Mouse (Mus musculus): ENCODE data around the gene Prss8.
"Not testable (repeated sequence)": the region's sequence is repeated elsewhere in the genome, so short reads cannot be mapped to it uniquely, and the experiment has no call there.

Prss8 gene

DNA sequence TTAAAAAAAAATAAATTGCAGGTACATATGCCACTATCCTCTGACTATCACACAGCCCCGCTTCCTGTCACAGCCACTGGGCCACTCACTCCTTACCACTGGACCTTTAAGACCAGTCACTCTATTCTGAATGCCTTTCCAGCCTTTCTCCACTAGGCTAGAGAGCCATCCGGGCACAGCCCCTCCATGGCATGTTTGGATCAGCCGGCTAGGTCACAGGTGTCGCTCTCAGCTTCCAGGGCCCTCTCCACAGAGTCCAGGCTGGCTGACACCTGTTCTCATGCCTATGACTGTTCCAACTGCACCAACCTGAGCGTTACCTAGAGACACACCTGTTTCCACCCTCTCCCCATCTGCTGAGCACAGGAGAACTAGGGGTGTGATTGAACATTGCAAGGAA lies 1.3 kb downstream of the Prss8 start:
- in situ Hi-C loops (cut with MboI, MseI), result no loop called here

DNA sequence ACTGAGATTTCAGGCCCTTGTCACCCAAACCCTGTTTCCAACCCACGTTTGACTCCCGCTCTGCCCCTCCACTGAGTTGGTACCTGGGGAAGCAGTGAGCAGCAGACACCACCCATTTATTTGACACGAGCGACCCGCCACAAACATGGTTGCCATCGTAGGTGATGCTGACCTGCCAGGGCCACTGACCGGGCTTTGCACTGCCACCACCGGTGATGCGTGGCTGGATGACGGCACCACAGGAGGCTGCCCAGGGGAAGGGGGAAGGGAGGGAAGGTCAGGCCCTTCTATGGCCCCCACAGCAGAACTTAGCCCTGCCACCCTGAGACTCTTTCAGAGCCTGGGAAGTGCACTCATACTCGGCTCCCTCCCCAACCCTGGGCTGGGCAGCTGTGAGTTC lies 2.2 kb downstream of the Prss8 start:
- in situ Hi-C loops (cut with MboI, MseI), result no loop called here

DNA sequence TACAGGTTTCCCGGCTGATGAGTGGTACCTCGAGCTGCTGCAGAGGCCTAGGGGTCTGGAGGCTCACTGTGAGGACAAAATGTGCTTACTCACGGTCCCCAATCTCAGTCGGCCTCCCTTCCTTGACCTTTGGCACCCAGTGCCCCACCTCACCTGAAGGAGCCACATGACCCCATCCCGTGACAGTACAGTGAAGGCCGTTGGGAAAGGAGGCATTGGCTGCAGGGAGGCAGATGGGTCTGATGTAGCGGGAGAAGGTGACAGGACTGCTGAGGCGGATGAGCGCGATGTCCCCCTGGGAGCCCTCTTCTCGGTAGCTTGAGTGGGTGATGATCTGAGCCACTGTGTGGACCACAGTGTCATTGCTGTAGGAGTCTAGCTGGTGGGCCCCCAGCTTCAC lies 3.1 kb downstream of the Prss8 start:
- in situ Hi-C loops (cut with MboI, MseI), result no loop called here

DNA sequence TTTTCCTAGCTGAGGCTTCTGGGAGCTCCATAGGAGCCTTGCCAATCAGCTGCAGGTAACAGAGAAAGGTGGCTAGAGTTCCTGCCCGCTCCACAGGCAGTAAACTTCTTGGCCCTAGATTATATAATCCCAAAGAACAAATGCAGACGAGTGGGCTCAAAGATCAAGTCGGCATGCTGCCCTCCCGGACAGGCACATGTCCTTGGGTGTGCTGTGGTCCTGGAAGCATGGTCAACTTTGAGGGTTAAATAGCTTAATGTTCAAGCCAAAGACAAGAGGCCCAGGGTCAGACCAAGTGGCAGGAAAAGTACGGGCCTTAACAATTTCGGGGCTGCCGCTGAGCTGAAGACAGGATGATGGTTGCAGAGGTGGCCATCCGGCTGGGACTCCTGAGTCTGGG lies 3.8 kb downstream of the Prss8 start:
- in situ Hi-C loops (cut with MboI, MseI), result no loop called here

DNA sequence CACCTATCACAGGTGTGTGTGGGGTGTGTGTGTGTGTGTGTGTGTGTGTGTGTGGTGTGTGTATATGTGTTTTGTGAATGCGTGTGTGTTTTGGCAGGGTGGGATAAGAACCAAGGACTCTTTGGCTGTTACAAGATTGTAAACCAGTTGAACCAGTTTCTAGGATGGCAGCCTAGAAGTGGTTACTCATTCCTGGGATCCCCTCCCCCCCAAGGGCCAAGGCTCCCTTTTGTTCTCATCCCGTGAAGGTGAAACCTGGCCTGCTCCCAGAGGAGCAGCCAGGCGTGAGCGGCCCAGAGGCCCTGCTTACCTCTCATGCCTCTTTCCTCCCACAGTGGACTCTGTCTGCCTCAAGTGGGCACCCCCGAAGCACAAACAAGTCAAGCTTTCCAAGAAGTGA lies 4.7 kb downstream of the Prss8 start:
- in situ Hi-C loops (cut with MboI, MseI), result no loop called here

DNA sequence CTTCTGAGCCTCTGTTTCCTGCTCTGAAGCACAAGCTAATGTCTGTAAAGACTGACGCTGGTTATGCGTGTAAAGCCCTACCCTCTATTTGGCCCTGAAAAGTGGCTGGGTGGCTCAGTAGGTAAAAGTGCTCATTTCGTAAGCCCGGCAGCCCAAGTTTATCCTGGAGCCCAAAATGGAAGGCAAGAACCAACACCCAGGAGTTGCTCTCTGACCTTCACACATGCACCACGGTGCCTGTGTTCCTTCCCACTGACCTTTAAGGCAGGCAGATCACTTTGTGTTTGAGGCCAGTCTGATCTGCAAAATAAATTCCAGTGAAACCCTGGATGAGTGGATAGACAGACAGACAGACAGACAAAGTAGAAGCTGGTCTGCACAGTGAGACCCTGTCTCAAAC lies 6.2 kb downstream of the Prss8 start:
- in situ Hi-C loops (cut with MboI, MseI), result no loop called here

DNA sequence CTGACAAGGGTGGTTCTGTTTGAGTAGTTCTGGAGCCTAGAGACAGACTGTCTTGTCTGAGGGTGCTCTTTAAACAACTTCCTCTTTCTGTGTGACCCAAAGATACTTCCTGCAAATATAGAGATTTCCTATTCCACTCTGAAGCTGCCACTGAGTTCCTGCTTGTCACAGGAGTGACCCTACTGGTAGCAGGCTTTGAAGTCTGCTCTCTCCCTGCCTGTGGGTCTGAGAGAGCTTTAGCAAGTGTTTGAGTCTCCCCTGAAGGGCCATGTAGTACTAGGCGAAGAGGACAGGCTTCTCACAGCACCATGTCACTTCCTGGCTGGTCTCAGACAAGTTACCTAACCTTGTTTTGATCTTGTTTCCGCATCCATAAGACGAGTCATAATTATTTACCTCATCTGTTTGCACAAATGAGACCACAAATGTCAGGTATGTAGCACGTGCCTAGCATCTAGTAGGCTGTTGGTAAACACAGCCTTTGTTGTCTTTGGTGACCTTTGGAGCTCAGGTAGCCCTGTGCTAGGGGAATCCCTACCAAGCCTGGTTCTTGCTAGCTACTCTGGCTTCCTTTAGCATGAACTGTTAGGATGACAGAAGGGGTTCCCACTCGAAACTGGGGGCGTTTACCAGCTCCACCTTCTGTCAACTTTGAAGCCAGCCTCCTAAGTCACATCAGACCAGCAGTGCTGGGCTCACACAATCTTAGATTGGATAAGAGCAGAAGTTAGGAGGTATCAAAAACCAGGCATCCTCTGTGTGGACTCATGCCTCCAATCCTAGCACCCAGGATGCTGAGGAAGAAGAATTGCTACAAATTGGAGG lies 7.2 kb downstream of the Prss8 start:
- in situ Hi-C loops (cut with MboI, MseI), result no loop called here

DNA sequence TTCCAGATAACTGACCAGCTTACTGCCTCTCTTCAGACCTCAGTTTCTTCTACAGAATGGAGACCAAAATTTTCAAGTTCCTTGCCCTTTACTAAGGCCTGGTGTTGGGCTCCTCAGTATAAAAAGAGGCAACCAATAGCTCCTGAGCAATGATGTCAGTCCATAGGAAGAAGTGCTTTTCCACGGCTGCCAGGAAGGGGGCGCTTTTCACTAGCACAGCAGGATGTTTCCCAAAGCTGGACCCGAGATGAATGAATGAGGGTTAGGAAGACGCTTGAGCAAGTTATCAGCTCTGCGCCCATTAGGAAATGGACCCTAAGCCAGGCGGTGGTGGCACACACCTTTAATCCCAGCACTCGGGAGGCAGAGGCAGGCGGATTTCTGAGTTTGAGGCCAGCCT lies 8.4 kb downstream of the Prss8 start:
- in situ Hi-C loops (cut with MboI, MseI), result no loop called here

DNA sequence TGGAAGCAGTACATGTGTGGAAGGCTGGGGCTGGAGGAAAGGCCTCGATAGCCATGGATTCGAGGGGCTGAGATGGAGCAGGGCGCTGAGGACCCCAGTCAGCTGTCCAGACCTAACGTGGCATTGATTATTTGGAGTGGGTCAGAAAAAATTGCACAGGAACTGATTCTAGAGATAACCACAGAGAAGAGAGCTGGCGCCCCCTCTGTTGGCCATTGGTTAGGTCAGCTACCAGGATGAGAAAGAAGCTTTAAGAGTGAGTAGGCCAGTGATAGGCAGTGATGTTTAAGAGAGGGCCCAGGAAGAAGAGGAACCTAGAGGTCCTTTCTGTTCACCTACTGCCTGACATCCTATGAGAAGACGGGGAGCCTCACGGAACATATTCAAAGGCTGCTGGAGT lies 10.6 kb downstream of the Prss8 start:
- in situ Hi-C loops (cut with MboI, MseI), result no loop called here

DNA sequence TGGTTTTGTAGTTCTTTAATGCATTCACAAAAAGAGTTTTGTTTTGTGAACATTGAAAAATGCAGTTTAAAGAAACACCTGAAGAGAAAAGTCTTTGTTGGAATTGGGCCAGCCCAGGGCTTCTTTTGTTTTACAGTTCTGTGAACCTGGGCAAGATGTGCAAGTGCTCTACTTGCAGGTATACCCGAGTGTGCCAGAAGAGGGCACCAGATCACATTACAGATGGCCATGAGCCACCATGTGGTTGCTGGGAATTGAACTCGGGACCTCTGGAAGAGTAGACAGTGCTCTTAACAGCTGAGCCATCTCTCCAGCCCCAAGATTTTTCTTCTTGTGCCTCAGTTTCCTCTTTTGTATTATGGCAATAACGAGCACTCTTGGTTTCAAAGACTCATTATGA lies 11.7 kb downstream of the Prss8 start:
- in situ Hi-C loops (cut with MboI, MseI), result no loop called here

DNA sequence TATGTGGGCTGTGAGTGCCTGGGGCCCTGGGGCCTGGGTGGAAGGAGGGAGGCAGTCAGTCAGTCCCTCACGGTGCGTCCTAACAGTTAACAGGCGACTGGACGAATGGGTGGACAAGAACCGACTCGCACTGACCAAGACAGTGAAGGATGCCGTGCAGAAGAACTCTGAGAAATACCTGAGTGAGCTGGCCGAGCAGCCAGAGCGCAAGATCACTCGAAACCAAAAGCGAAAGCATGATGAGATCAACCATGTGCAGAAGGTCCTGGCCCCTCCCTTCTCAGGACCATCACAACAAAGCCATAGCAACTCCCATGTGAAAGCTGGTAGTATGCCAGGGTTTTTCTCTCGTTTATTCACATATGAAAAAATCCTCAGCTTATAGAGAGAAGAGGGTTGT lies 14.6 kb downstream of the Prss8 start:
- in situ Hi-C loops (cut with MboI, MseI), result no loop called here

DNA sequence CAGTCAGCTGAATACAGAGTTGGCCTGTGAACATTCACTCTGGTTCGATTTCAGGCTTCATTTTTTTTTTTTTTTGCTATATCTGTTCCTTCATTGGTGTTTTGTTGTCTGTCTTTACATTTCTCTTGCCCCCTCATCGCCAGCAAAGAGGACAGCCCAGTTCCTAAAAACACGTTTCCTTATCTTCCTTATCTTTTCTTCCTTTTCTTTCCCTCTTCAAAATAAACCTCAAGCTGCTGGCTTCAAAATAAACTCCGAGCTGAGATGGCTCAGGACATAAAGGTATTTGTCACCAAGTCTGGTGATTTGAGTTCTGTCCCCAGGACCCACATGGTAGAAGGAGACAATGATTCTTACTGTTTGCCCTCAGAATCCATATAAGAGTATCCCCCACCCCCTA lies 17.0 kb downstream of the Prss8 start:
- in situ Hi-C loops (cut with MboI, MseI), result no loop called here

DNA sequence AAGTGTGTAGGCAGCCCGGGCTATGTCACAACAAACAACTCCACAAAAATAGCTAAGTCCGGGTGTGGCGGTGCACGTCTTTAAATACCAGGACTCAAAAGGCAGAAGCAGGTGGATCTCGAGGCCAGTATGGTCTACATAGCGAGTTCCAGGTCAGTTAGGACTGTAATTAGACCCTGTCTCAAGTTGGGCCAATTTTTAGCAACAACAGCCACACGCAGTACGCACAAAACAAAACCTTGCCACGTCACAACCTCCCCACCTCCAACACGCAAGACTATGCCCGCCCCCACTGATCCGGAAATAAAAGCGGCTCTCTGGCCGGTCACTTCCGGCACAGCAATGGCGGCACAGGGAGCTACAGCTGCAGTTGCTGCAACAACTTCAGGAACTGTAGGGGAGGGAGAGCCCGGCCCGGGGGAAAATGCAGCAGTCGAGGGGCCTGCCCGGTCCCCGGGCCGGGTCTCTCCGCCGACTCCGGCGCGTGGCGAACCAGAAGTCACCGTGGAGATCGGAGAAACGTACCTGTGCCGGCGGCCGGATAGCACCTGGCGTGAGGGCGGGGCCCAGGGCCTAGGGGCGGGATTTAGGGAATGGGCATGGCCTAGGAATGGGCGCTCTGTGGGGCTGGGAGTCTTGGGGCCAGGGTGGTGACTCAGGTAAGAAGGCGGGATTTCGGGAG lies 17.6 kb downstream of the Prss8 start, which contains the start of gene Kat8:
TSS of gene Kat8 (plus strand) at position 327 of the 682 bp plus-strand sequence.
- in situ Hi-C loops (cut with MboI, MseI), result no loop called here

DNA sequence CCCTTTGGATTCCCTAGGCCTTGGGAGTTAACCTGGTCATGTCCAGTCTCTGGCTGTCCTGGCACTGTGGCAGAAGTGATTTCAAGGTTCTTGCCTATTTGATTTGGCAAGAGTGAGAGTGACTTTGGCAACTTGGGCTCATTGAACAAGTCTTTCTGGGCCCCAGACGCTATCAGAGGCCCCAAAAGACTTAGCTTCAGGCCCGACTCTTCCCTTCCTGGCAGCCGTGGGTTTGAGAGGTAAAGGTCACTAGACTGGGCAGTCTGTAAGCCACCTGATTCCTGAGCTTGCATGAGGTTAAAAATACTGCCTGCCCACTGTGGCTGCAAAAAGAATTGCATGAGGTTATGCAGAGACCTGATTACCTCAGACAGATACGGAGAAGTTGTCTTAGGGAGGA lies 21.2 kb downstream of the Prss8 start:
- in situ Hi-C loops (cut with MboI, MseI), result no loop called here

DNA sequence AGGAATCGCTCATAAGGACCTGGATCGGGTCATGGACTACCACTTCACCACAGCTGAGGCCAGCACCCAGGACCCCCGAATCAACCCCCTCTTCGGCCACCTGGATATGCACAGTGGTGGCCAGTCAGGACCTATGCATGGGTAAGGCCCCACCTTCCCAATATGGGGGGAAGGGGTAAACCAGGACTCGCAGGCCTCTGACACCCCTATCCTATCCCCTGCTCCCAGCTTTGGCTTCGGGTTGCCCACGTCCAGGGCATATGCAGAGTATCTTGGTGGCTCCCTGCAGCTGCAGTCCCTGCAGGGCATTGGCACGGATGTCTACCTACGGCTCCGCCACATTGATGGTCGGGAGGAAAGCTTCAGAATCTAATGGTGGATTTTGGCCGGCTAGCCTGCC lies 22.0 kb downstream of the Prss8 start:
- in situ Hi-C loops (cut with MboI, MseI), result no loop called here

DNA sequence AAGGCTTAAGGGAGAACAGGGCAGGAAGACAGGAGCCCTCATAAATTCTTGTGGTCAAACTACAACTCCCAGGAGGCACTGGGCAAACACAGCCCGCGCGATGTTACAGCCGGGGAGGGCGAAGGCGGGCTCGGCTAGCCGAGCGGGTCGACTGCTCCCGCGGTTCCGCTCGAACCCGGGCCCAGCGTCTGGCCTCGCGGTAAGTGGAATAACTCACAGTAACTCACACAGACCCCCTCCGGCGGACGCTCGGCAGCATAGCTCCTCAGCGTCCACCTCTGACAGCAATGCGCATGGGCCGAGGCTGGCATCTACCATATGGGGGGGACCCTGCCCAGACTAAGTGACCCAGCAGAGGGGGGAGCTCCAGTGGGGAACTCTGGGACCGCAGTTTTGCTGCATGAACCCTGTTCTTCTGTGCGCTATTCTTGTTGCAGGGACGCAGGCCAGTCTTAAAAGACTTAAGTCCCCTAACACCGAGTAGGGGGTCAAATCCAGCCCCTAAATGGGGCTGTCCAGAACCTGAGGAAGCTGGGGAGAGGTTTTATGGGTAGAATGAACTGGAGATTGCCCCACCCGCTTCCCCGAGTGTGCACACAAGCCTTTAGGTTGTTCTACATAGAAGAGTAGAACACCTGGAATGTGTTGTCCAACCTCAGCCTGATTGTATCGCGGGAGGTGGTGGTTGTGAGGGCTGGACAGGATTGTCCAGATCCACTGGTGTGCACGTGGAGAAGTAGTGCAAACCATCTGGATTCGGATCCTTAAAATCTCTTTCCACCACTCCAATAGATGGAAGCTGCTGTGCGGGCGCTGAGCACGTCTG lies 25.7 kb downstream of the Prss8 start, which contains the start of gene Bckdk:
TSS of gene Bckdk (plus strand) at position 112 of the 826 bp plus-strand sequence.
- in situ Hi-C loops (cut with MboI, MseI), result no loop called here

DNA sequence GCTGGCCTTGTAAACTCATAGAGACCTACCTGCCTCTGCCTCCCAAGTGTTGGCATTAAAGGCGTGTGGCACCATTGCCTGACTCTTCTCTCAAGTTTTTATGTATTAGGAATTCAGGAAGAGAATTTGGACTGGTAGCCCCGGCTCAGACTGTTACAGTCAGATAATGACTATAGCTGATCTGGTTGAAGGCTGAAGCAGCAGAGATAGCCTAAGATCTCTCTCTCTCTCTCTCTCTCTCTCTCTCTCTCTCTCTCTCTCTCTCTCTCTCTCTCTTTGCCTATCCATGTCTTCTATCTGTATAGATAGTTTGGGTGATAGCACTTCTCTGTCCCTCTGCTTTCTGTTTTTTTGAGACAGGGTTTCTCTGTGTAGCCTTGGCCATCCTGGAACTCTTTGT lies 28.1 kb downstream of the Prss8 start:
- in situ Hi-C loops (cut with MboI, MseI), result no loop called here

DNA sequence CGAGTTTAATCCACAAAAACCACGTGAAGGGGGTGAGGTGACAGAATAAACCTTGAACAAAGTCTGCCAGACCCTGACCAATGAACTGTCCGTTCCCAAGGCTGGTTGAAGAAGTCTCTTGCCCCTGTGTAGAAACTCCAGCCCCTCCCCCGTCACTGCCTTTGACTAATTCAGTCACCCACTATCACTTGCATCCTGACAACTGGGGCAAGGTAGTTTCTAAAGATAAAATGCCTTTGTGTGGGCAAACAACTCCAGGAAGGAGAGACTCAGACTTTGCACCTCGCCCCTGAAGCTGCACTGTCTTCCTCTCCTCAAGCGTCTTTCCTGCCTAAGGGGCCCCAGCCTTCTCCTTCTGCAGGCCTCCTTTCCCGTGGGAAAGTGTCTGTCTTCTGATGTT lies 29.9 kb downstream of the Prss8 start:
- in situ Hi-C loops (cut with MboI, MseI), result no loop called here

DNA sequence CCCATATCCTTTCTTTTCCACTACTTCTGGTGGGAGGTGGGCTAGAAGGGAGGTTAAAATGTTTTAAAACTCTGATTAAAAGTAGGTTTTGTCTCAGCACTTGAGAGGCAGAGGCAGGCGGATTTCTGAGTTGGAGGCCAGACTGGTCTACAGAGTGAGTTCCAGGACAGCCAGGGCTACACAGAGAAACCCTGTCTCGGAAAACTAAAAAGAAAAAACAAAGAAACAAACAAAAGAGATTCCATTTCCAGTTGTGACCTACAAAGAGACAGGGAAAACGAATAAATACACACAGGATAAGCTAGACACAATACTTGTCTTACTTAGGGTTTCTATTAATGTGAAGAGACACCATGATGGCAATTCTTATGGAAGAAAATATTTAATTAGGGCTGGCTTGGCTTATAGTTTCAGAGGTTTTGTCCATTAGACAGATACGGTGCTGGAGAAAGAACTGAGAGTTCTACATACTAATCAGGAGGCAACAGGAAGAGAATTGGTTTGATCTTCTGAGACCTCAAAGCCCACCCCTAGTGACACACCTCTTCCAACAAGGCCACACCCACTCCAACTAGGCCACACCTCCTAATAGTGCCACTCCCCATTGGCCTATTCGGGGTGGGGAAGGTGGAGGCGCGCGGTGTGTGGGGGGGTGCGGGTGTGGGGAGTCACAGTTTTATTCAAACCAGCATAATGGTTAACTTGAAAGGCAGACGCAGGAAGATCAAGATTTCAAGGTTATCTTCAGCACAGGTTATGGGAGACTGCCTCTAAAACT lies 31.5 kb downstream of the Prss8 start:
- in situ Hi-C loops (cut with MboI, MseI), result no loop called here

DNA sequence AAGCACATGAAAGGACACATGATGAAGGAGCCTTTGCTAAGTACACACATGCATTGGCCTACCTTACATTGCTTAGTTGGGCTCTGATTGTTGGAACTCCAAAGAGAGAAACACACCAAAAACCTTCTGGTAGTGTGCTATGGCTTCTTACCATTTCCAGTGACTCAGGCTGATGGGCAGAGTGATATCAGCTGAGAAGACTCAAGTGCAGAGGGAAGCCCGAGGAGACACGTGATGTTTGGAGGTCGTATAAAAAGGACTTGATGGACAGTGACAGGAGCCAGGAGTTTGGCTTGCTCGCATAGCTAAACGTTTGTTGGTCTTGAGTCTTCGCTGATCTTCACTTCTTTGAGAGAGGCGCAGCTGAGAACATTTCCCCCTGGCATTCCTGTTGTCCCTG lies 32.4 kb downstream of the Prss8 start:
- in situ Hi-C loops (cut with MboI, MseI), result no loop called here

DNA sequence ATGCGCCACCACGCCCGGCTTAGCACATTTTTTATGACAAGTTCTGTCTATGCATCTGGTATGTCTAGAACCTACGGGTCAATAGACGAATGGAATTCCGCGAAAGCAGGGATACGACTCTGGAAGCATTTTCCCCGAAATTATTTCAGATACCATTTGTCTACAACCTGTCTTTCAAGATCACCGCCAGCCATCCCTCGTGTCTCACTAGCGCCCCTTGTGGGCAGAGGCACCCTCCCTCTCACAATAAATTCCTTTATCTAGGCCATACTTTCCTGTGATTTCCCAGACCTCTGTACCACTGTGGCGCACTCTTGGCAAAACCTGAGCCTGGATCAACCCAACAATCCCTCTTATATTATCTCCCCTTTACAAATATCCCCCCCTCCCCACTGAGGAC lies 33.5 kb downstream of the Prss8 start:
- in situ Hi-C loops (cut with MboI, MseI), result no loop called here

DNA sequence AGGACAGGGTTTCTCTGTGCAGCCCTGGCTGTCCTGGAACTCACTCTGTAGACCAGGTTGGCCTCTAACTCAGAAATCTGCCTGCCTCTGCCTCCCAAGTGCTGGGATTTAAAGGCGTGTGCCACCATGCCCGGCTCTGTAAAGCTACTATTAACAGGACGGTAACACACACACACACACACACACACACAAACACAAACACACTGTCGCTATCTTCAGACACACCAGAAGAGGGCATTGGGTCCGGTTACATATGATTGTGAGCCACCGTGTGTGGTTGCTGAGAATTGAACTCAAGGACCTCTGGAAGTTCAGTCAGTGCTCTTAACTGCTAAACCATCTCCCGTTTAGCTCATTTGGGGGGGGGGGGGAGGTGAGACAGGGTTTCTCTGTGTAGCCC lies 34.0 kb downstream of the Prss8 start:
- in situ Hi-C loops (cut with MboI, MseI), result not testable (repeated sequence)

All from T-helper 1 cell (primary cell).